Mouse (Mus musculus): ENCODE data around the gene Gtf2ird2.

The Gtf2ird2 gene

DNA sequence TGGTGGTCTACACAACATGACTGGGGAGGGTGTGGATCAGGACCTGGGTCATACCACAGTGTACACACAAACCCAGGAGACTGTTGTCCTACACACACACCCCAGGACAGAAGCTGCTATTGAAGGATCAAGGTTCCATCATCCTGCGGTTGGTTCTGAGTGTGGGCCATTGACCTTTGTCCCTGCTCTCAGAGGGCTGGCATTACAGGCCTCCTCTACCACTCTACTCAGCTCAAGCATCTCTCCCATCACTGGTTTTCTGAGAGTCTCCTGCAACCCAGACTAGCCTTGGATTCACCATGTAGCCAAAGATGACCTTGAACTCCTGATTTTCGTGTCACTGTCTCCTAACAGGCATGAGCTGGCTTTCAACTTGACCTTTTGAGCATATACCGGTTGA, 52.4 kb downstream of the Gtf2ird2 start:
- DNase-seq (ENCODE audit: low spot score), result no peak

DNA sequence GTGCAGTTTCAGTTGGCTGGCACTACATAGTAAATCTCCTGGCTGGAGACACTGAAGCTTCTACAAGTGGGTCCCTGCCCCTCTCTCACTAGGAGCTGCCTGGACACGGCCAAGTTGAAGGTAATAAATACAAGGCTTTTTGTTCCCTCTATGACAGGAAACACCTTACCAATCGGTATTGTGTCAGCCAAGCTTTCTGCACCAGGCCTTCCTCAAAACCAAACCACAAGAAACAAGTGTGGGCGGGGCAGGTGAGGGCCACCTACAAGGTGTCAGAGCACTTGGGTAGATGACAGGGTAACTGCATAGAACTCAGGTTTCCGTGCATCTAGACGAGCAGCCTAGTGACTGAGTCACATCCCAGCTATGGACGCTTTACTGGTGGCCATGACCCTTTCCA, 53.0 kb downstream of the Gtf2ird2 start:
- DNase-seq (ENCODE audit: low spot score), result no peak

DNA sequence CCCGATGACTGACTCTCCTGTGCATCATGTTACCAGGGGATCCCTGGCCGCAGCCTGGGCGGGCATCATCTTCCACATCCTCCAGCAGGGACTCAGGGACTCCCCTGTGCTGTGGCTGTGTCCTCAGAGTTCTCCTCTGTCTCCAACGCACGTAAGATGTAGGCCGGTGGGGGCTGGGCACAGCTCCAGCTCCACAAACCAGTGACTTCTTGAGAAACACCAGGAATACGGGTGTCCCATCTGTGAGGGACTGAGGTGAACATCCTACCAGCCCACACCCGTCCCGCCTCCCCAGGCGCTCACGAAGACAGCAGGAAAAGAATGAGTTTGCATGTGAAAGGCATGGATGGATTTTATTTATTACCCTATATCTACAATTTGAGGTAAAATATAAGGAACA, 53.7 kb downstream of the Gtf2ird2 start:
- no peak for DNase-seq (ENCODE audit: low spot score)

DNA sequence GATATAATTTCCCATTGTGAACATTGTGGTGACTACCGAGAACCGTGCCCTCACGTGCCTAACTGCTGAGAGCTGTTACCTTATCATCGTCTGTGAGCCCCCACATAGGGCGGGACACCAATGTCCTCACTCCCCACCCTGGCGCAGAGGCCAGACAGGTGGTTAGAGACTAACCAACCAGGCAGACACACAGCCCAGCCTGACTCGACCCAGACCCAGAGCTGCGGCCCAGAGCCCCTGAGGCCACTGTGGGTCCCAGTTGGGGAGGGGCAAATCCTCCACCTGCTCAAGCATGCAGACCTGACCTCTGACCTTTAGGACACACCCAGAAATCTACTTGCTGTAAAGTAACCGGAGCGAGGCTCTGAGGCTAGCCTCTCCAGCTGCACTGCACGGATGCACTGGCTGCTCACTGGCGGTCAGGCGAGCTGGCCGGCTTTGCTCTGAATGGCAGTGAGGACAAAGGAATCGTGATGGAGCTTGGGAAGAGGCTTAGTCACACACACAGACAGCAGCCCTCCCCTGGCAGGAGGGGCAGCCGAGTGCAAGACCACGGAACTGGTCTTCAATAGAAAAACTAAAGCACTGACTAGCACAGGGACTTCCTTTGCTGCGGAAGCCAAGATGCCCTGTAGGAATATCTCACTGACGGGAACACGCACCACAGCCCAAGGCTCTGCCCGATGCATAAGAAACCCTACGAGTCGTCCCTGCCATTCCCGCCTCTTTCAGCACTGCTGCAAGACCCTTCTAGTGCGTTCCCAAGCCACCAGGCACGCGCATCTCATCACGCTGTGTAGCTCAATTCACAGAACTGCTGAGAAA, 54.3 kb downstream of the Gtf2ird2 start:
- DNase-seq (ENCODE audit: low spot score), result no peak

DNA sequence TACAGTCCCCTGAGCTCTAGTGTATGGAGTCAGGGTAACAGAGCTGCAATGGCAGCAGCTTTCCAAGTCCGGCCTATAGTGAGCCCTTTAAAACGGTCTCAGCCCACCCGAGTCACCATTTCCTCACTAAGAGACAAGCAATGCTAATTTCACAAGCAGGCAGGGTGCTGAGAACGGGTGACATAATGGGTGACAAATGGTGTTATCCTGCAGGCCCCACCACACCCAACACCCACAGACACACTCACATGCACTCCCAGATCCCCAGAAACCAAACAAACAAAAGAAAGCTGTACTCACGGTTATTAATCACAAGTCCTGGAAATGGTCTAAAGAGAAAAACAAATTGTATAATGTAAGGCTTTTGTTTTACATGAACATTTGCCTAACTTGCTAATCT, 58.0 kb downstream of the Gtf2ird2 start:
- no peak for DNase-seq (ENCODE audit: low spot score)

DNA sequence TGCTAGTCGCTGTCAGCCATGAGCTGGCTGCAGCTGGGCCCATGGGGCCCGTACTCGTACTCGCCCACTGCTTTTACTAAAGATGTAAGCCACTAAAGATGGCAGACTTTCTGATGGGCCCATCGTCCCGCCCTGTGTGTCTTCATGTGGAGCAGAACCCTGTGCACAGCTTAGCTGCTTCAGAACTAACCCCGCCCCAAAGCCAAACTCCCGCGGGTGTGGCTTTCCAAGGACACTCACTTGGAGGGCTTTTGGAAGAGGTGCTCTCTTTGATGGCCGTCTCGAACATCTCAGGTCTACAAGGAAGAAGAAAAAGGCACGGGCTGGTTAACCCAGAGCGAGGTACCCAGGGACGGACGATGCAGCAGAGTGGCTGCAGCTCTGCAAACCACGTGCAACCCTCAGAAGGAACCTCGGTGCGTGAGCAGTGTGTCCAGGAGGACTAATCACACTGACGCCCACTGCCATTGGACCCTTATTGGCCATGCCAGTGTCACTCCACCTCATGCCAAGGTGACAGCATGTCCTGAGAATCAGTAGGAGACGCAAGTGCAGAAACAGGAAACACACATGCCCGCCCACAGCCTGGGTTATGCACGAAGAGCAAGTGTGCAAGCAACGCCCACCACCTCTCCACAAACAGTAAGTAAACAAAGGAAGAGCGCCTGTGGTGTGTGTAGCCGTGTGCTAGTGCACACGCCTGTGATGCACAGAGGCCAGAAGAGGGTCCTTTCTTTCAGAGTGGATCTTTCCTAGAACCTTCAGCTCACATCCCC, 60.0 kb downstream of the Gtf2ird2 start:
- no peak for DNase-seq (ENCODE audit: low spot score)

DNA sequence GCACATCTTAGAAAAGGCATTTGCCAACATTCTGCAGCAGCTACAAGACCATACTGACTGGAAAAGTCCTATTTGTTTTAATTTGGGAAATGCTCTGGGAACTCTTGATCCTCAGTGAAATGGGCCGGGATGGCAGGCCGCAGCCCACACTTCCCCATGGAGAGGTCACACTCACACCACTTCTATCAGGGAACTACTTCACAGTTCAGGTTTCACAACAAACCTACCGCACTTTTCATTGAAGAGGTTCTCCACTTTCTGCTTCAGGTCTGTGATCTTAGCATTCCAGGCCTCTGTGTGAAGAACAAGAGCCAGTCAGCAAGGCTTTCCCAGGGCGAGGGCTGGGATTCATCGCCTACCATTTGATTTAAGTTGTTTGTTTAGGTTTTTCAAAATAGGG, 61.1 kb downstream of the Gtf2ird2 start:
- DNase-seq (ENCODE audit: low spot score), result no peak

DNA sequence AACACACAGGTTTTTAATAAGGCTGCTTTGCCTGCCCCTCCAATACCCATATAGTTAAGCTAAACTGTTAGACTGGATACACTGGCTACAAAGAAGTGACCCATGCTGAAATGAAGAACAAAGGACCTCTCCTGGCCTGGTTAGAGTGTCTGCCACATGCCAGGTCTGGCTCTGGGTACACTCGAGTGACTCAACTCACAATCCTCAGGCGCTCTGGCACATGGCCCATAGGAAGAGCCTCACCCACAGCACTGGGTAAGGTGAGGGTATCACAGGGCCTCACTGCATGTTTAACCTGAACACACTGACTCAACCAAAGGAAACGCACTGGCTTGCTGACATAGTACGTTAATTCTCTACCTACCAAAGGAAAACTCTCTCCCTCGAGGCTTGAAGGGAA, 62.3 kb downstream of the Gtf2ird2 start:
- DNase-seq (ENCODE audit: low spot score), result no peak

DNA sequence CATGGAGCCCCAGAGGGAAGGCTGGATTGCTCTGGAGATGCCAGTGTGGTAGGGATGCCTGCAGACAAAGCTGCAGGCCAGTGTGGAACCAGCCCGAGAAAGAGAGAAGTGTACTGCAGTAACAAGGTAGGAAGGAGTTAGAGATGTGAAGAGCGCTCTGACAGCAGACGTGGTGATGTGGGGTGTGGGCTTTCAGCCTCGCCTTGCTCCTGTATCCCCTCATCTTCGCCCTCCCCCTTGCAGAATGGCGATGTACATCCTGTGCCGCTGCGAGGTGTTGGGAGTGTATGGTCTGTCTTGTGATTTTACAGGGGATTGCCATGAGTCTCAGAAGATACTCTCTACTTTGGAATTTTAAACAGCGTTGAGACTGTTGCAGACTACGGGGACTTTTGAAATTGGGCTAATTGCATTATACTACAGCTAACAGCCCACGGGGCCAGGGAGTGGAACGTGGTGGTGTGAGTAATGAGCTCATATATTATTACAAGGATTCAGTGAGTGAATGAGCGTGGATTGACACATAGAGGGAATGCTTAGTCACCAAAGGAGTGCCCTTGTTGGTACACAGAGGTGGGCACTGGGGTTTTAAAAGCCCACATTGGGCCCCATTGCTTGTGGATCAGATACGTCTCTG, 64.9 kb downstream of the Gtf2ird2 start:
- DNase-seq (ENCODE audit: low spot score), result no peak

DNA sequence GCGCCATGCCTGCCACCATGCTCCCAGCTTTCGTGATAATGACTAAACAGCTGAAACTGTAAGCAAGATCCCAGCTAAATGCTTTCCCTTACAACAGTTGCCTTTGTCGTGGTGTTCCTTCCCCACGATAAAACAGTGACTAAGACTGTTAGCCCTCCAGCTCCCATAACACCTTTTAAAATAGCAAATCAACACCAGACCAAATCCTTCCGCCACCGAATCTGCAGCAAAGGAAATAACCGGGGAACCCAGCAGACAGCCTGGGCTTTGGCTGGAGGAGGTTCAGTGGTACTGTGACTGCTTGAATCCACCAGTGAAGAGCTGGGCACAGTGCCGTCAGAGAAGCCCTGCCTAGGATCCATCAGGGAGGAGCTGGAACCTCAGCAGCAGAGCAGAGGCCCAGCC, 65.4 kb downstream of the Gtf2ird2 start:
- DNase-seq (ENCODE audit: low spot score), result no peak

DNA sequence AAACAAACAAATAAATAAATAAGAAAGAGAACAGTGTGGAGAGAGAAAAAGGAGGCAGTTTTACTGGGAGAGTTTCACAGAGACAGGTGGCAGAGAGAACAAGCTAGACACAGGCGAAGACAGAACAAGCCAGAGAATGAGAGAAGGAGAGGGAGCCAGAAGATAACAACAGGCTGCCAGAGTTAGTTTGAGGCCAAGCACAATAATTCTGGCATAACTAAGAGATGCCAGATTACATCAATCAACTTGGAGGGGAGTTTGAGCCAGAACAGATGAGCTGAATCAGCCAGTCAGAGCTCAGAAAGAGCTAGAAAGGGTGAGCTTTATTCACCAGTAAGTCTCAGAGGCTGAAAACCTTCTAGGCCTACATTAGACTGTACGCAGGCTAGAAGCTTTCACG, 66.8 kb downstream of the Gtf2ird2 start:
- no peak for DNase-seq (ENCODE audit: low spot score)

DNA sequence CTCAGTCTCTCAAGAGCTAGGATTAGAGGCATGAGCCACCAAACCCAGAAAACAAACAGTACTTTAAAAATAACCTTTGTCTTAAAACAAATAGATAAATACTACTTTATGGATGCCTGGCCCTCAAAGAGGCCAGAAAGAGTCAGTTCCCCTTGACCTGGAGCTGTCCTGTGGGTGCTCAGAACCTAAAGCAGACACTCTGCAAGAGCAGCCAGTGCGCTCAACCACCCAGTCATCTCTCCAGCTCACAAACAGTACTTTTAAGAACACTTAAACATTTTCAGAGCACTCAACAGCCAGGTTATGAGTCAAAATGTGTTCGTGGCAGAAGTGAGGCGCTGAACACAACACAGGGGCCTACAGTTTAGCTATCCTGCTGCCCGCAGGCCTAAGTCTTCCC, 67.3 kb downstream of the Gtf2ird2 start:
- no peak for DNase-seq (ENCODE audit: low spot score)

DNA sequence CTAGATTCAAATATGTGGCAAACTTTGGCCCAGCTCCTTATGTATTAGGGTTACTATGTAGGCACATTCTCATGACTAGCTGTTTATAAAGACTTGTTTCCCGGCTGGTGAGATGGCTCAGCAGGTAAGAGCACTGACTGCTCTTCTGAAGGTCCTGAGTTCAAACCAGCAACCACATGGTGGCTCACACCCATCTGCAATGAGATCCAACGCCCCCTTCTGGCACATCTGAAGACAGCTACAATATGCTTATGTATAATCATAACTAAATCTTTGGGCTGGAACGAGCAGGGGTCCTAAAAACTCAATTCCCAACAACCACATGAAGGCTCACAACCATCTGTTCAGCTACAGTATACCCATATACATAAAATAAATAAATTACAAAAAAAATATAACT, 70.0 kb downstream of the Gtf2ird2 start:
- no peak for DNase-seq (ENCODE audit: low spot score)

DNA sequence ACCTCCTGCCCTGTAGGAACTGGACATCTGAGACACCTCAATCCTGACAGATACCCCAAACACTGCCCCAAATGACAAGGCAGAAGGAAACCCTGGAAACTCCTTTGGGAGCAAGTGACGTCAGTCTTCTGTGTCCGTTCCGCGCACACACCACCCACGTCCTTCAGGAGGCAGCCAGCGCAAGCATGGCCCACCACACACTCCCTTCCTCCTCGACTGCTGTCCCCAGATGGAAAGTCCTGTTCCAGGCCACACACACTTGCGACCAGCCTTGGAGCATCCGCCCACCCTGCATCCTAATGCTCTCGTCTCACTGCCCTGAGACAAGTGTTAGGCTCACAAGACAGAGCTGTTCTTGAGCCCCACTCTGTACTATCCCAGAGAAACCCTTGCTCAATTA, 71.5 kb downstream of the Gtf2ird2 start:
- no peak for DNase-seq (ENCODE audit: low spot score)

DNA sequence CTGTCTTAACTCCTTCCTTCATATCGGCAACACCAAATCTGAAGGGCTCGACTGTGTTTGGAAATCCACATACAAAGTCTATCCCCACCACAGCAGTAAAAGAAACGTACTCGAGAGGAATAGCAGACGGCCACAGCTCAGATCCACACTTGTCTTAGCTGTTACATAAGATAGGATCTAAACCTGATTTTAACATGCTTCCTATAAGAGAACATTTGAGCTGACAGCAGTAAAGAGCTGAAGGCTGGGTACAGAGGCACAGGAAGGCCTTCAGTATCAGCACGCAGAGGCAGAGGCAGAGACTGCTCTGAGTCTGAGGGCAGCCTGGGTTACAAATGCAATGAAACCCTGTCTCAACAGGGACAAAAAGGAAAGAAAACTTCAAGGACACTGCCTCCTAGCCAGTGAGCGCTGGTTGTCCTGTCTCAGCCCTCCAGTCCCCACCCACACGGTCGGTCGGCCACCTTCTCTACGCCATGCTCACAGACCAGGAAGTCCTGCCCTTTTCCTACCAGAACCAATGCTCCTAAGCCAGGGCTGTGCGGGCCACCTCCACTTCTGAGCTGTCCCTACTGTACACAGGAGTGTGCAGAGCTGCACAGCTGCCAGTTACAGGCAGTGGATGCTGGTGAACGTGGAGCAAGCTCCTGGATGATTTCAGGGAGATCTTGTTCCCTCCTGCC, 73.7 kb downstream of the Gtf2ird2 start:
- no peak for DNase-seq (ENCODE audit: low spot score)

DNA sequence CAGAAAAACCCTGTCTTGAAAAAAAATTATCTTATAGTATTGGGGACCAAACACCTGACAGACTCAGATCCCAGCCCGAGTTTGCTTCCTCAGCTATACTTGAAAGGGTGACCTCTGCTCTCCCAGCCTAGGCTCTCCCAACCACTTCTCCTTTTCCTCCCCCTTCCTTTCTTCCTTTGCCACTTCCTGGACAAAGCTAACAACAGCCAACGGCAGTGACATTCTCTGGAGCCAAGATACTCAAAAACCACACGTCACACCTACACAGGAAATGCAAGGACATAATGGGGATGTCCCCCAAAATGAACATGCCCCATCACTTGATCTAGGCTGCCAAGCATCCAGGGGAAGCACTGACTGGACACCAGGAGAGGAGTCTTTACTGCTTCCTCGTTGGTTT, 74.6 kb downstream of the Gtf2ird2 start:
- DNase-seq (ENCODE audit: low spot score), result no peak

DNA sequence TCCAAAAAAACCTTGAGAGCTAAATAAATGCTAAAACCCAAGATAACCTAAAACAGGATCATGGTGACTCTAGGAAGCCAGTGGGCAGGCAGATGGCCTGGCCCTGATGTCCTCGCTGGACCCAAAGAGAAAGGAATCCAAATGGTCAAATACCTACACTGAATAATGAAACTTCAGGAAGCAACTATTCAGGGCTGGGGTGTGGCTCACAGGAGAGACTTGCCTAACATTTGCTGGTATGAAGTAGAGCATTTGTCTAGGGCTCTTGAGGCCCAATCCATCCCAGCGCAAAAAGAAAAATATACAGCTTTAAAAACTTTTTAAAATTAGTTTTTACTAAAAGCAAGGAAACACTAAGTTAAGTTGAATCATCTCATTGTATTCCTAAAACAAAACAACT, 75.1 kb downstream of the Gtf2ird2 start:
- DNase-seq (ENCODE audit: low spot score), result no peak

DNA sequence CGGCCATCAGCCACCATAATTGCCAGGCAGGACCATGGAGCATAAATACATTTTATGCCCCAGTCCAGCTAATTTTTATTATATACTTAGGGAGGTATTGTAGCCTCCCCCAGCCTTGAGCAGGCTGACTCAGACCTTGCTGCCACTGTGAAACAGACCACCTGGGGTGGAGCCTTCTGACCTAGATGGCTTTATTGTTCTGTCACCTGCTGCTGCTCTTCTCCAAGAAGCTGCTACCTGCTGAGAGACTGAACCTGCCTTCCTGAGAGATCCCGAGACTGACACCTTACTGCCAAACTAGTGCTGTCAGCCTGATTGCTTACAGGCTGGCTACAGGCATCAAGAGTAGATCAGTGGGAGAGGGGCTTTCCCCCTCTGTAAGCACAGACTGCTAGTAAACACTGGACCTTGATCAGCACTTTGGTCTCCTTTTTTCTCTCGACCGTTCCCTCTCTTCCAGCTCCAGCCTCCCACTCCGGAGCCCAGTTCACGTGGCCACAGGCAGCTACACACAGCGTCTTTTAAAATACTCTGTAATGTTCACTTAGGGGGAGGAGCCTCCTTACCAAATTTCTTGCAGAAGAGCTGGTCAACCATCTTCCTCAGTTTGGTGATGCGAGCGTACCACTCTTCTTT, 76.3 kb downstream of the Gtf2ird2 start:
- DNase-seq (ENCODE audit: low spot score), result no peak

DNA sequence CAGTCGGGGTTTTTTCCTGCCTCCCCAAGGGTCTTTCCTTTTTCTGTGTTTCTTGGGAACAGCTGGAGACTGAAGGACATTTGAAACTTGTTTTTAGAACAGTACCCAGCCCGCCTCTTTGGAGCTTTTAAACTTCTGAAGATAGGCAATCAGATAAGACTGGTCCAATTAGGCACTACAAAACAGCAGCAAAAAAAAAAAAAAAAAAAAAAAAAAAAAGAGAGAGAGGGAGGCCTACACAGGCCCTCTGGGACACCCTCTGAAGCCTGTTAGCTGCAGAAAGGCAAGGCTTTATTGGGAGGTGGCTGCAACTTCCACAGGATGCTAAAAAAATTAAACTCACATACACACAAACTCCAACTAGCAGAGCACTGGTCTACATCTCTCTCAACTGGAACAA, 82.1 kb downstream of the Gtf2ird2 start:
- no peak for DNase-seq (ENCODE audit: low spot score)

DNA sequence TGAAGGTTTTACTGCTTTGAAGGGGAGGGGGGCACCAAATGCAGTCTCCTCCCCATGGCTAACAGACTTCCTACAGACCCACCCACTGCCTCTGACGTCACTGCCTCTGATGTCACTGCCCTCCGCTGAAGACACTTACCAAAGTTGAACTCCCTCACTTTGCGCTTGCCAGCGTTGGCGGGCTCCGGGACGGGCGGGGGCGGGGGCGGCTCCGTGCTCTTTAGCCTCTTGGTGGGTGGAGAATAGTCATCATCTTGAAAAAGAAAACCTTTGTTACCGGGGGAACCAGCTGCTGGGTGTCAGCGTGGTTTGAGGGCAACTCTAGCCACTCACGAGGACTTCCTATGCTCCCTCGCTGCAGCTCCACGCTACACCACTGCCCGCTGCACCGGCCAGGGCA, 82.6 kb downstream of the Gtf2ird2 start:
- DNase-seq (ENCODE audit: low spot score), result no peak

DNA sequence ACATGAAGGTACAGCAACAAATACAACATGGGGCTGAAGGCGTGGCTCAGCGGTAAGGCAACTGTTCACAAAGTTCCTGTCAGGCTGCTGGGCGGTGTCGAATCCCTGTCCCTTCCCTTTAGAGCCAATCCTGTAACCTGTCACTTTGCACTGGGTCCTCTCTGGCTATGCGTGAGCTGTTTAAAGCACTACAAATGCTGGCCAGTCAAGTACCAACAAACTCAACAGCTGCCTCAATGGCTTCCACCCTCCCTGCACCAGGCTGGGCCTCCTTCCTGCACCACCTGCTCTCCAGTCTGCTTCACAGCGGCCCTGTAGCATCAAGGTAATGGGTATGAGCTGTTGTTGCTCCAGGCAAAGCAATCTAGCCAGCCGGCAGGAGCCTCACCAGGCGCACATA, 84.9 kb downstream of the Gtf2ird2 start:
- DNase-seq (ENCODE audit: low spot score), result no peak

DNA sequence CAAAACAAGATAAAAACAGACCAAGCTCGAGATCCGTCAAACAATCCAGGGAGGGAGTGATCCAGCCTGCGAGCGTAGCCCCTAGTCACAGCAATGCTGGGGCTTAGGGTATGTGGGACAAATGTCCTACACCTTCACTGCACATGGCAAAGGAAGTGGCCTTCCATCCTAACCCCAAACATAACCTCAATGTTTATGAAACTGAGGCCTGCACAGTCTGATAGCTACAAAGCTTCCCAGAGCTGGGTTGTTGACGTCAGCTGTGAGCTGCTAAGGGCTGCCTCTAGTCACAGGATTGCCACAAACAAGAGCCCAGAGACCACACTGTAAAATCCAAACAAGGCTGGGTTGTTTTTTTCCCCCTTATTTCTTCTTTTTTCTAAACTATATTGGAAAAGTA, 85.9 kb downstream of the Gtf2ird2 start:
- DNase-seq (ENCODE audit: low spot score), result no peak
